26 mouse cellular contexts compared by ENCODE assay signal in the genomic region with DNA sequence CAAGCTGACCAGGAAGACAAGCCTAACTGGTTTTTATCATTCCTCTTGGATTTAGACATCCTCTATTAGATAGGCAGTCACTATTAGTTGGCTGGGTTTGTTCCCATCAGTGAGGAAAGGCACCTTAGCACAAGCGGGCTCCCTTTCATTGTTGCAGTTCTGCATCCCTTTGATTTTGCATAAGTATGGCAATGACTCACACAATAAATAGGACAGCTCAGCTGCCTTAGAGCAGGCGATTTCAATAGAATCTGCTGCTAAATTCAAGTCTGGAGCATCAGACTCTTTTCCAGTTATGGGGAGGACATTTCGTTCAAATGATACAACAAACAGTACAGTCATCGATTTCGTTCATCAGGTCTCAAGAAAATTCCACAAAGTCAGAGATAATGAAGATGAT.
"Had no signal": no experiment of that assay in that cellular context is flagged by ENCODE, and none has a peak within 500 bp of the region (broad histone marks: within the 10 kb centered on the region; RNA-seq: fewer than 3 reads in every experiment).

No protein-coding gene starts in this region.

- H3K27ac ChIP-seq: heart, adult 2 months; heart, embryonic 13.5 days; heart, embryonic 15.5 days; hindbrain, embryonic 13.5 days; intestine, embryonic 15.5 days; layer of hippocampus, adult 2 months; left cerebral cortex, adult 2 months; limb, embryonic 13.5 days; limb, embryonic 15.5 days; liver, embryonic 12.5 days; liver, embryonic 14.5 days had no signal

- H3K9ac ChIP-seq: heart, embryonic 13.5 days; heart, embryonic 15.5 days; hindbrain, embryonic 13.5 days; intestine, embryonic 15.5 days; limb, embryonic 13.5 days; limb, embryonic 15.5 days; liver, embryonic 12.5 days; liver, embryonic 14.5 days had no signal

- H3K9me3 ChIP-seq: heart, embryonic 13.5 days; heart, embryonic 15.5 days; hindbrain, embryonic 13.5 days; intestine, embryonic 15.5 days; limb, embryonic 13.5 days; limb, embryonic 15.5 days; liver, embryonic 12.5 days had no signal

- ATAC-seq: hindbrain, embryonic 16.5 days; inflammation-experienced regulatory T-cells, adult 6 months; intestine, embryonic 15.5 days; intestine, postnatal 0 days; liver, embryonic 12.5 days had no signal

- H3K4me1 ChIP-seq: heart, embryonic 13.5 days; heart, embryonic 15.5 days; intestine, embryonic 15.5 days; limb, embryonic 13.5 days; limb, embryonic 15.5 days; liver, embryonic 12.5 days had no signal

- H3K4me2 ChIP-seq: heart, embryonic 11.5 days; heart, embryonic 13.5 days; heart, embryonic 15.5 days; hindbrain, embryonic 13.5 days; intestine, embryonic 15.5 days; limb, embryonic 13.5 days; limb, embryonic 15.5 days; liver, embryonic 12.5 days had no signal

- DNase-seq: gastrocnemius, postnatal 14 days; gastrocnemius, postnatal 36 days; heart, adult 11 months; heart, adult 2 months; heart, postnatal 14 days; heart, postnatal 36 days; kidney, adult 18-20 months; kidney, adult 8-10 months; kidney, postnatal 10 days; kidney, postnatal 25 days; kidney, postnatal 4 days; left cerebral cortex, postnatal 4 days had no signal

- H3K4me3 ChIP-seq: heart, adult 2 months; heart, embryonic 13.5 days; heart, embryonic 15.5 days; hindbrain, embryonic 13.5 days; intestine, embryonic 15.5 days; layer of hippocampus, adult 2 months; left cerebral cortex, adult 2 months; limb, embryonic 13.5 days; limb, embryonic 15.5 days; liver, embryonic 12.5 days had no signal

- H3K27me3 ChIP-seq: heart, embryonic 13.5 days; heart, embryonic 15.5 days; hindbrain, embryonic 13.5 days; intestine, embryonic 15.5 days; limb, embryonic 13.5 days; limb, embryonic 15.5 days; liver, embryonic 12.5 days had no signal

- H3K36me3 ChIP-seq: heart, embryonic 13.5 days; heart, embryonic 15.5 days; hindbrain, embryonic 13.5 days; intestine, embryonic 15.5 days; limb, embryonic 13.5 days; limb, embryonic 15.5 days; liver, embryonic 12.5 days had no signal
